Mouse (Mus musculus) G1E (cell line): ENCODE data around the gene Icmt. TPM values are rescaled to one million over a fixed set of nuclear protein-coding genes. Genes with fewer than 3 reads are reported as not detected.

Experiments used
- ATAC-seq: 2 replicates; pipeline ENCODE4 v1.8.0; 2016; ENCODE audit warnings: mild to moderate bottlenecking; ENCODE audit not compliant: insufficient number of reproducible peaks, poor library complexity, low FRiP score, severe bottlenecking; ENCODE audit errors: extremely low read depth
- DNase-seq: peaks from one replicate; pipeline ENCODE4 v3.0.0; 2012; ENCODE audit warnings: low spot score
- H3K27me3 ChIP-seq: 2 replicates; pipeline ENCODE4 v1.6.1; 2012; ENCODE audit warnings: mild to moderate bottlenecking, low read length, inconsistent platforms; ENCODE audit not compliant: insufficient read depth
- H3K36me3 ChIP-seq: replicated peaks from 2 replicates; pipeline ENCODE3; 2012; ENCODE audit warnings: mild to moderate bottlenecking, inconsistent platforms
- H3K4me1 ChIP-seq: 2 replicates; pipeline ENCODE4 v1.6.1; 2012; ENCODE audit warnings: low read depth, low read length, inconsistent platforms, mixed read lengths; ENCODE audit not compliant: insufficient read depth
- H3K4me3 ChIP-seq: 2 replicates; pipeline ENCODE4 v1.5.1; 2012; ENCODE audit warnings: low read depth, mild to moderate bottlenecking, inconsistent platforms, low read length, moderate library complexity, mixed read lengths
- H3K9me3 ChIP-seq: replicated peaks from 2 replicates; pipeline ENCODE4 v1.6.1; 2012; ENCODE audit warnings: inconsistent platforms
- CTCF ChIP-seq: IDR thresholded peaks from 2 replicates; pipeline ENCODE4 v1.5.1; 2012; ENCODE audit warnings: low read depth, low read length, inconsistent platforms, mixed read lengths
- GATA1 ChIP-seq: IDR thresholded peaks from 2 replicates; pipeline ENCODE4 v1.6.1; 2012; ENCODE audit warnings: borderline replicate concordance, low read length, inconsistent platforms, mixed read lengths
- GATA2 ChIP-seq: IDR thresholded peaks from 2 replicates; pipeline ENCODE4 v1.6.1; 2012; ENCODE audit warnings: low read depth, low read length, inconsistent platforms, borderline replicate concordance
- POLR2AphosphoS5 ChIP-seq: IDR thresholded peaks from 2 replicates; pipeline ENCODE4 v1.6.1; 2012; ENCODE audit warnings: low read depth, low read length, inconsistent platforms; ENCODE audit not compliant: insufficient replicate concordance
- TAL1 ChIP-seq: conservative IDR thresholded peaks from 2 replicates; pipeline ENCODE4 v1.6.1; 2012; ENCODE audit warnings: low read depth, low read length, inconsistent platforms, mixed read lengths
- polyA plus RNA-seq: library from polyadenylated mRNA; stranded (reverse); fragments of >175 nt; gene quantifications from 2 replicates; pipeline ENCODE4 v1.2.3, GENCODE M21; 2012
- total RNA-seq, 2 experiments: library from RNA; stranded (forward) in 1 of 2; stranded (reverse) in 1 of 2; fragments of 200-1000 nt in 1 of 2; fragments of >200 nt in 1 of 2; fragmentation: Nextera tagmentation in 1 of 2; gene quantifications; 2 replicates each; pipeline ENCODE4 v1.2.3; 2014 to 2017

Gene Icmt
- total and polyA plus RNA-seq, 3 experiments = 19.0 to 21.9 (median 21.5) TPM

DNA sequence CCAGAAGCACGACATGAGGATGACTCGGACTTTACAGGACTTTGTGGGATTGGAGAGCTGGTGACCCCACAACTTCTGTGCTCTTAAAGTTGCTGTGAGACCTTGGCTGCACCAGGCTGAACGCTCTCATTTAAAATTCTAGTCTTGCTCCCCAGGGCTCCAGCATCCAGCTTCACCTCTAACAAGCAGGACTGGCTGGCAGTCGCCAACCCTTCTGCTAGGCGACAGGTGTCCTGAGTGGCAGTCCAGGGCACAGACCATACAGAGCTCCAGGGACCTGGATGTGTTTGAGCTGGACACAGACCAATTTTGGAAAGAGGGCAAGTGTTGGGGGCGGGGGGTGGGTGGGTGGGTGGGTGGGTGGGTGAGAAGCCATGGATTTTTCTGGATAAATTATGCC, 40.7 kb downstream of the Icmt start:
- Histone ChIP-seq H3K4me1 (peaks cover 2% of the 10 kb centered on the region; the same call in 1 of the 2 replicates), H3K36me3 (peaks cover 30% of the 10 kb centered on the region)

DNA sequence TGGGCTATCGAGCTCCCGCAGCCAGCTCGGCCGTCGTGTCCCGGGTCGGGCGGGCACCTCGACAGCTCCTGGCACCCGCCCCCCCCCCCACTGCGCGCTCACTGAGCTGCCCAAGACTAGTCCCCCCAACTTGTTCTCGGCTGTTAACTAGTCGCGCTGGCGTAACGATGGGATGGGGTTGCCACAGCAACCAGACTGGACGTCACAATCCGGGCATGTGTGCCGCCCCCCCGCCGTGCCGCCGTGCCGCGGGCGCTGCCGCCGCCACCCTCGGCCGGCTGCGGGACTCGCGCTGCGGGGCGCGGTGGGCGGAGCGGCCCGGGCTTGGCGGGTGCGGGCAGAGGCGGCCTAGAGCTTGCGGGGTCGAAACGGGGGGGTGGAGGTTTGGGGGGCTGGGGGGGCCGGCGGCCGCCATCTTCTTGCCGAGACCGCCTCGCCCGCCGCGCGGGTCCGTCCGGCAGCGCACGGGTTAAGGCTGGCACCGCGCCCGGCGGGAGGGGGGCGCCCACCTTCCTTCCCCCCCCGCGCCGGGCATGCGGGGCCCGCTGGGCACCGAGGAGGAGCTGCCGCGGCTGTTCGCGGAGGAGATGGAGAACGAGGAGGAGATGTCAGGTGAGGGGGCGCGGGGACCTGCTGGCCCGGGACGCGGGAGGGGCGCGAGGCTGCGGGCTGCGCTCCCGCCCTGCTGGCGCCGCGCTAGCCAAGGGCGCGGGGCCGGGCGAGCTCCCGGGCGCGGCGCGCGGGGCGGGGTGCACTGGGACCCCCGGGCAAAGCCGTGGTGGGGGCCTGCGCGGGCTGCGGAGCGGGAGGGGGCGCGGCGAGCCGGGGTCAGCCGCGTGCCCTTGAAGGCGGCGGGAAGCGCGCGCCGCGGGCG, 41.6 kb downstream of the Icmt start, which contains the start of gene Chd5:
Gene Chd5, plus strand, starts transcription at position 233 of the 874 bp plus-strand sequence.
- TF ChIP-seq POLR2AphosphoS5 (no peak), GATA1 (no peak)
- DNase-seq (no peak), ATAC-seq (no peak)
- no peaks in the 10 kb centered on the region for H3K27me3 ChIP-seq
- H3K9me3 ChIP-seq = peaks cover 64% of the 10 kb centered on the region
- H3K4me3 ChIP-seq = no peak within 1 kb of the TSS; the same call in 1 of the 2 replicates
- no peaks in the 10 kb centered on the region for H3K4me1 ChIP-seq
- peaks cover 21% of the 10 kb centered on the region for H3K36me3 ChIP-seq

More for the DNA sequence above, 40.7 kb downstream of the Icmt start:
- no peaks in the 10 kb centered on the region for H3K27me3 ChIP-seq
- TF ChIP-seq TAL1 = no peak
- TF ChIP-seq CTCF = no peak
- no peak for TF ChIP-seq GATA1
- TF ChIP-seq POLR2AphosphoS5 = no peak
- TF ChIP-seq GATA2 = no peak
- no peak overlapping the region for H3K4me3 ChIP-seq
- H3K9me3 ChIP-seq = peaks cover 58% of the 10 kb centered on the region
- ATAC-seq (no peak), DNase-seq (no peak)

DNA sequence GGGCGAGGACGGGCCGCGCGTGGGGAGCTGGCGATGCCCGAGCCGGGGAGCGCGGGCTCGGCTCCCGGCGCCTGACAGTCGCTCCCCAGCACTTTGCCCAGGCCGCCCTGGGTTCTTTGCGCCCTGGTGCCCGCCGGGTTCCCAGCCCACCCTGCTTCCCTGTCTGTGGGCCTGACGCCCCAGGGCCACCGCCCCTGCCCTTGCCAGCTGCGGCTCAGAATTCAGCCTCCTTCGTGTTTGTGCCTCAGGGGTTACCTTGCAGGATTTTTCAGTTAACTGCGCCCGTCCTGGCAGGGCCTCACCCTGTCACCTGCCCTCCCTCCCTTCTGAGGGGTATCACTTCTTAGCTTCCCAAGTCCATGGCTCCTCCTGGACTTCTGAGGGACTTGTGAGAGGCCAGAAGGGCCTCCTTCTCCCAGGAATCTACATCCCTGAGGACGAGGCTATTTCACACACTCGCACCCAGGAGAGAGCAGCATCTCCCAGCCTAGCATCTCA, 42.3 kb downstream of the Icmt start:
- ATAC-seq = no peak
- Histone ChIP-seq H3K27me3 (no peaks in the 10 kb centered on the region), H3K4me1 (no peaks in the 10 kb centered on the region), H3K4me3 (no peak overlapping the region), H3K36me3 (peaks cover 14% of the 10 kb centered on the region), H3K9me3 (peaks cover 67% of the 10 kb centered on the region)
- no peak for DNase-seq
- no peak for TF ChIP-seq POLR2AphosphoS5
- no peak for TF ChIP-seq TAL1
- no peak for TF ChIP-seq CTCF
- no peak for TF ChIP-seq GATA1
- no peak for TF ChIP-seq GATA2

DNA sequence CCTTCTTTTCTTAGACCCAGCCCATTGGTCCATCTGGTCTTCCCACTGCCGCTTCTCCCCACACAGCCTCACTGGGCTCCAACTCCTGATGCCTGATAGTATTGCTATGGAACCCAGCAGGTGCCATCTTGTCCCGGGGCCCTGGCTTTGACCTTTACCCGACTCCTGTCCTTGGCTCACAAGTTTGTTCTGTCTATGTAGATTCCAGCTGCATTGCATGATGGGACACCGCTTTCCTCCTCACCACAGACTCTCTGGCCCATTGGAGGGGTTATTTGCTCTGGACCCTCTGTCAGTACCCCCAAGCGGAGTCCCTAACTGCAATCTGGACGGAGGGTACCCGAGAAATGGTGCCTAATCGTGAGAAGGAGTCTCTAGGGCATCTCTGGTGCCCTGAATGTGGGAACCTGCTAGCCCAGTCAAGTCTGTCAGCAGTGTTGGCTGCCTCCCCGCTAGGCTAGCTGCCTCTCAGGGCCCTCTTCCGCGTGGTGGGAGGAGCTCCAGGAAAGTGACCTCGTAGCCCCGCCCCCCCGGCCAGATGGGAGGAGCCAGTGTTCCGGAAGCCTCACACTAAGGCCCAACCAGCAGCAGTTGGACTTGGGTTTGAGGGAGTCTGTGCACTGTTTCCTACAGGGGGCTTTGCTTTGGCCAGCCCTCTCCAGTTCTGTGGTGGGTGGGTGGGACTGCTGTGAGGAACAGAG, 43.7 kb downstream of the Icmt start:
- H3K36me3 ChIP-seq = peaks cover under 1% of the 10 kb centered on the region
- TF ChIP-seq CTCF = no peak
- TF ChIP-seq TAL1 = no peak
- TF ChIP-seq POLR2AphosphoS5 = no peak
- TF ChIP-seq GATA1 = no peak
- TF ChIP-seq GATA2 = no peak
- no peak overlapping the region for H3K4me3 ChIP-seq
- H3K4me1 ChIP-seq = no peaks in the 10 kb centered on the region
- no peaks in the 10 kb centered on the region for H3K27me3 ChIP-seq
- peaks cover 80% of the 10 kb centered on the region for H3K9me3 ChIP-seq
- DNase-seq (no peak), ATAC-seq (no peak)

DNA sequence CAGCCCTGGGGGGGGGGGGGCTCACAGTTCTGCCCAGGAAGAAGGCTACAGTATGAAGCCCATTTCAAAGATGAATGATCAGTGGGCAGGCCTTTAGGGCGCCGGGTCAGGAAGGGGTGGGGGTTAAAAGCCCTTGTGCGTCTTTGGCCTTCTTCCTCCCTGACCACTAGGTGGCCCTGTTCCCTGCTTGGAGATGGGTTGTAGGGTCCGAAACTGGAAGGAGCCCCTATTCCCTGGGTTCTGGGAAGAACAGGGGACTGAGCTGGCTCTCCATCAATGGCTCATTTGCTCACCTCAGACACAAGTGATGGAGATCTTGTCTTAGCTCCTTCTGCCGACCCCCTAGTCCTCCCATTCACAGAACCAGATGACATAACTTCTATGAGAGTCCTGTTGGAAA, 46.3 kb downstream of the Icmt start:
- Histone ChIP-seq H3K36me3 (no peaks in the 10 kb centered on the region), H3K9me3 (peaks cover 91% of the 10 kb centered on the region), H3K4me3 (no peak overlapping the region), H3K27me3 (no peaks in the 10 kb centered on the region), H3K4me1 (no peaks in the 10 kb centered on the region)
- DNase-seq (no peak), ATAC-seq (no peak)
- TF ChIP-seq GATA1 (no peak), POLR2AphosphoS5 (no peak), CTCF (no peak), GATA2 (no peak), TAL1 (no peak)

DNA sequence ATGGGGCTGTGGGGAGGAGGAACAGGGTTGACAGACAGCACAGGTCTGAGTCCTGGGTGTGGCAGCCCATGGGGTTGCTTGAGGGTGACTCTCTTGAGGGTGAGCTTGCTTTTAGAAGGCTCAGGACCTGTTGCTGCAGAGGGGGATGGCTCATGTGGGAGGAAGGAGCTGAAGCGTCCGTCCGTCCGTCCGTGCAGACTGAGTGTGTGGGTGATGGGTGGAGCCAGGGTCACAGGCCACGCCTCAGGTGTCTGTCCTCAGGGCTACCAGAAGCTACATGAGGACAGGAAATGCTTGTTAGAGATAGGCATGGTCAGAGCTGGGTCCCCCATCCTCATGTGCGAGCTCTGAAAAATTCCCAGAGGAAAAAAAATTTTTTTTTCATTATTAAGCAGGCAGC, 47.6 kb downstream of the Icmt start:
- peaks cover 91% of the 10 kb centered on the region for H3K9me3 ChIP-seq
- H3K27me3 ChIP-seq = no peaks in the 10 kb centered on the region
- no peaks in the 10 kb centered on the region for H3K4me1 ChIP-seq
- TF ChIP-seq GATA2 = no peak
- DNase-seq = no peak
- no peak overlapping the region for H3K4me3 ChIP-seq
- H3K36me3 ChIP-seq = no peaks in the 10 kb centered on the region
- ATAC-seq = no peak
